In the genomic region with DNA sequence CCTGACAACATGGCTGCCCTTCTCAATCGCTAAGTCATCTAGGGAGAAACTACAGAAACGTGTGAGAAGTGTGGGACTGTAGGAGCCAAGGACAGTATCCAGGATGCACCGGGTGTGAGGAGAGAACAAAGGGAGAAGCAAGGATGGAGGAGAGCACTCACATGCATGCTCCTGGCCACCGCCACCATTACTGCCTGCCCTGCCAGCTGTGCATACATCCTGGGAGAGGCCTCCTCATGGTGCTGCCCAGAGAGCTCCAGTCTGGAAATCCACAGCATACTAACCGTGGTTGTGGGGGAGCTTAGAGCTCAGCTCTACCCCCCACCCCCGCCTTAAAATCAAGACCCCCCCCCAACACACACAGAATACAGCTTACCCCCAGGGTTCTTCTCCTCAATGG, we compare ENCODE assay signal across 23 mouse cellular contexts.
DNase-seq lines count a peak whose midpoint lies in the region; ATAC-seq lines count a peak whose summit lies in the region.
"Had no signal": no experiment of that assay in that cellular context is flagged by ENCODE, and none has a peak within 500 bp of the region (broad histone marks: within the 10 kb centered on the region; RNA-seq: fewer than 3 reads in every experiment).

No protein-coding gene starts in this region.

- WGBS in liver, embryonic 12.5 days (ENCODE audit: insufficient replicate concordance), result 62% methylated on average over 6 of the region's 6 CpGs
- 74% methylated on average over 6 of the region's 6 CpGs for WGBS in liver, embryonic 11.5 days

- H3K9me3 ChIP-seq in liver, embryonic 12.5 days (replicated peaks), result no peaks in the 10 kb centered on the region
- no peaks in the 10 kb centered on the region for H3K9me3 ChIP-seq in liver, embryonic 11.5 days (ENCODE audit: control insufficient read depth, low read length)
- H3K9me3 ChIP-seq: embryonic facial prominence, embryonic 13.5 days; G1E; heart, embryonic 10.5 days; neural tube, embryonic 12.5 days had no signal

- 0 out of 2 replicates have a peak, but pooled peaks cover 3% of the 10 kb centered on the region for H3K27me3 ChIP-seq in liver, embryonic 12.5 days (replicated peaks)
- no peaks in the 10 kb centered on the region for H3K27me3 ChIP-seq in liver, embryonic 11.5 days (replicated peaks; ENCODE audit: control insufficient read depth, insufficient read depth, low read length)
- H3K27me3 ChIP-seq: embryonic facial prominence, embryonic 13.5 days; neural tube, embryonic 12.5 days had no signal

- H3K36me3 ChIP-seq in liver, embryonic 12.5 days, result no peaks in the 10 kb centered on the region
- H3K36me3 ChIP-seq in liver, embryonic 11.5 days (ENCODE audit: control insufficient read depth, insufficient read depth, low read length), result no peaks in the 10 kb centered on the region
- H3K36me3 ChIP-seq: embryonic facial prominence, embryonic 13.5 days; G1E; heart, embryonic 10.5 days; neural tube, embryonic 12.5 days had no signal

- no peaks in the 10 kb centered on the region for H3K4me1 ChIP-seq in liver, embryonic 12.5 days
- H3K4me1 ChIP-seq in liver, embryonic 11.5 days (replicated peaks; ENCODE audit: control insufficient read depth, insufficient read depth, low read length), result no peaks in the 10 kb centered on the region
- H3K4me1 ChIP-seq: embryonic facial prominence, embryonic 13.5 days; neural tube, embryonic 12.5 days had no signal

- ATAC-seq in liver, embryonic 12.5 days, result 0 out of 2 replicates have a peak, but pooled peaks have one; percentile 5
- ATAC-seq in liver, embryonic 11.5 days (replicated peaks; ENCODE audit: low FRiP score), result no peak
- ATAC-seq: Patski had no signal

- H3K4me2 ChIP-seq in liver, embryonic 12.5 days, result no peak overlapping the region
- no peak overlapping the region for H3K4me2 ChIP-seq in liver, embryonic 11.5 days
- H3K4me2 ChIP-seq: embryonic facial prominence, embryonic 13.5 days; neural tube, embryonic 12.5 days had no signal

- H3K27ac ChIP-seq in liver, embryonic 12.5 days, result no peak overlapping the region
- no peak overlapping the region for H3K27ac ChIP-seq in liver, embryonic 11.5 days (ENCODE audit: low read depth, low read length)
- H3K27ac ChIP-seq: embryonic facial prominence, embryonic 13.5 days; gastrocnemius, adult 2 months; heart, embryonic 10.5 days; kidney, postnatal 0 days; neural tube, embryonic 12.5 days had no signal

- peak; percentile 86 for DNase-seq in heart, adult 11 months
- DNase-seq in heart, postnatal 4 days, result no peak
- no peak for DNase-seq in liver, embryonic 11.5 days (ENCODE audit: low spot score)
- DNase-seq in right cerebral cortex, postnatal 4 days, result peak; percentile 35
- no peak for DNase-seq in right cerebral cortex, adult 2 months (ENCODE audit: low spot score in 2 of 2)
- DNase-seq in spleen, postnatal 14 days (ENCODE audit: low spot score in 2 of 2), result no peak
- no peak for DNase-seq in heart, adult 9 months (ENCODE audit: low spot score in 2 of 2)
- DNase-seq: cerebellum, adult 11 months; cerebellum, adult 9-11 months; gastrocnemius, adult 2 months; kidney, adult 2 months; lung, adult 18-20 months; lung, postnatal 14 days; thymus, adult 18-20 months; thymus, postnatal 36 days had no signal

- H3K4me3 ChIP-seq in liver, embryonic 12.5 days, result no peak overlapping the region
- no peak overlapping the region for H3K4me3 ChIP-seq in liver, embryonic 11.5 days (ENCODE audit: low read depth, low read length)
- H3K4me3 ChIP-seq: embryonic facial prominence, embryonic 13.5 days; erythroblast, embryonic 14.5 days; gastrocnemius, adult 2 months; heart, embryonic 10.5 days; neural tube, embryonic 12.5 days had no signal

- no peak overlapping the region for H3K9ac ChIP-seq in liver, embryonic 12.5 days
- no peak overlapping the region for H3K9ac ChIP-seq in liver, embryonic 11.5 days (ENCODE audit: low read depth, low read length)
- H3K9ac ChIP-seq: embryonic facial prominence, embryonic 13.5 days; neural tube, embryonic 12.5 days had no signal

Comparison
In these comparisons a context has a peak if more than half of its experiments do, and no peak if none do; other contexts are left out.
1. DNase-seq: peak in heart, adult 11 months (single experiment) and right cerebral cortex, postnatal 4 days (single experiment); none in heart, postnatal 4 days (single experiment), liver, embryonic 11.5 days (single experiment), right cerebral cortex, adult 2 months (0 of 2), spleen, postnatal 14 days (0 of 2) and heart, adult 9 months (0 of 2).